Mouse (Mus musculus) spleen, adult 2 months (tissue): ENCODE measurements at regions not wholly inside any gene's neighbourhood (a gene's known extent, or its start where the extent isn't known, plus 50 kb on each side); places are given as distances from the start of the nearest gene placed in this dataset.

Experiments
- DNase-seq, 2 experiments: peaks; one replicate each; pipeline versions ENCODE4 v3.0.0 to v3.0.0-alpha.2; 2012 to 2021; ENCODE audit warnings: low spot score in 2 of 2, low read depth in 1 of 2
- H3K27ac ChIP-seq: fragments of 200-500 bp; 2 replicates; pipeline ENCODE4 v1.5.1; 2012; ENCODE audit warnings: low read length, inconsistent platforms; ENCODE audit not compliant: insufficient read depth
- H3K27me3 ChIP-seq: fragments of 200-500 bp; 2 replicates; pipeline ENCODE4 v1.6.1; 2012; ENCODE audit warnings: mild to moderate bottlenecking, moderate library complexity, low read length, inconsistent platforms; ENCODE audit not compliant: control insufficient read depth, insufficient read depth
- H3K36me3 ChIP-seq: fragments of 200-500 bp; 2 replicates; pipeline ENCODE4 v1.6.1; 2012; ENCODE audit warnings: mild to moderate bottlenecking, low read length, inconsistent platforms; ENCODE audit not compliant: control insufficient read depth, insufficient read depth
- H3K4me1 ChIP-seq: fragments of 200-500 bp; 2 replicates; pipeline ENCODE4 v1.6.1; 2011; ENCODE audit warnings: inconsistent platforms; ENCODE audit not compliant: control insufficient read depth, insufficient read depth, insufficient read length
- H3K4me3 ChIP-seq: fragments of 200-500 bp; 2 replicates; pipeline ENCODE4 v1.5.1; 2011; ENCODE audit warnings: mild to moderate bottlenecking, inconsistent platforms; ENCODE audit not compliant: insufficient read depth, insufficient read length; ENCODE audit errors: extremely low read depth
- CTCF ChIP-seq: fragments of 200-500 bp; IDR thresholded peaks from 2 replicates; pipeline ENCODE4 v1.5.1; 2011; ENCODE audit warnings: mild to moderate bottlenecking, inconsistent platforms; ENCODE audit not compliant: insufficient read depth, insufficient read length, insufficient replicate concordance; ENCODE audit errors: extremely low read depth
- POLR2A ChIP-seq: fragments of 200-500 bp; IDR thresholded peaks from 2 replicates; pipeline ENCODE4 v1.6.1; 2011; ENCODE audit warnings: low read depth, low read length, inconsistent platforms
- WGBS: fragments of 180-500 bp; shearing (Covaris S2); methylation state at CpG from one replicate; pipeline ENCODE4 v1.1.7; 2018; 5-methylcytosine and 5-hydroxymethylcytosine counted together

DNA sequence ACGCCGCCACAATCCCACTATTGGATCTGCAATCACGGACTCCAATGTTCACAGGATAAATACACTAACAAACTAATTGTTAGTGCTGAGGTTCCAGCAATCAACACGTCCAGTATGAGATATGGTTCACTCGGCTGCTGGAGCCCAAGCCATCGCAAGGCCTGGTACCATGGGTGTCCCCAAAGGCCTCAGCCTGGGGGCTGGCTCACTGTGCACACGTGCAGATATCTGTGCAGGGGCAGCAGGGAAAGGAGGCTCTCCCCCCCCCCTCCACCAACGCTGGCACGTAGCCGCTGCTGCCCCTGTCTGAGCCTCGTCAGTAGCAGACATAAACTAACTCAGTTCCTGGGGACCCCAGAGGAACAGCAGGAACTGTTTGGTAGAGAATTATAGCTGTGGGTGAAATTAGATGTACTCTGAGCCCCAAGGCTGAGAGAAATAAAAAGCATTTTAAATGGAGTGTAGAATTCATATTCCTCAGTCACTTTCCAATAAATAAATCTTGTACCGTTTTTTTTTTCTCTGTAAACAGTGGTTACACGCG lies 210.3 kb upstream of the Mvb12b start:
- H3K27ac ChIP-seq = no peak overlapping the region
- 84% methylated on average over 14 of the region's 14 CpGs for WGBS
- DNase-seq = no peak
- no peaks in the 10 kb centered on the region for H3K4me1 ChIP-seq
- no peak overlapping the region for H3K4me3 ChIP-seq
- TF ChIP-seq CTCF = no peak
- TF ChIP-seq POLR2A = no peak
- H3K36me3 ChIP-seq = no peaks in the 10 kb centered on the region
- H3K27me3 ChIP-seq = no peaks in the 10 kb centered on the region; the same call in 1 of the 2 replicates

DNA sequence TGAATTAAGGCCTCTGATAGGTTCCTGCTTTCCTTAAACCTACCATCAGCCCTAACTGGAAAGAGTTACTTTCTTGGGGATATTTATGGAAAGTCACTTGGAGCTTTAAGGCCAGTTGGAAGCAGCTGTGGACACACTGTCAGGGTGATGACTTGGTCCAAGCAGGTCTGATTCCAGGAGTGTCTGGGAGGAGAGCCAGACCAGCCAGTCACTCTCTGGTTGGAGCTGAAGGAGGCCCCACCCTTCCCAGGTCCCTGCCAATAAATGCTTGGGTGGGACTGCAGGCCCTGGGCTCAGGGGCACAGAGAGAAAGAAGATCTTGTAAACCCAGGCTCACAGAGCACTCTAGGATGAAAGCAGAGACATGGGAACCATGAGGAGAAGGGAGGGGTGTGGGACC lies 208.8 kb upstream of the Mvb12b start:
- no peak for DNase-seq
- H3K27me3 ChIP-seq = no peaks in the 10 kb centered on the region
- no peak for TF ChIP-seq CTCF
- no peak for TF ChIP-seq POLR2A
- H3K4me3 ChIP-seq = no peak overlapping the region
- H3K36me3 ChIP-seq = no peaks in the 10 kb centered on the region
- H3K4me1 ChIP-seq = no peaks in the 10 kb centered on the region
- no peak overlapping the region for H3K27ac ChIP-seq

GRCm38 (mm10) chr2:34088832-34089231 lies 201.1 kb upstream of the Mvb12b start:
- TF ChIP-seq POLR2A (no peak), CTCF (no peak)
- H3K27ac ChIP-seq = no peak overlapping the region
- H3K4me3 ChIP-seq = no peak overlapping the region
- H3K4me1 ChIP-seq = no peaks in the 10 kb centered on the region
- H3K27me3 ChIP-seq = no peaks in the 10 kb centered on the region
- no peak for DNase-seq
- 29% methylated on average over 4 of the region's 4 CpGs for WGBS
- no peaks in the 10 kb centered on the region for H3K36me3 ChIP-seq

GRCm38 (mm10) chr2:34086130-34086529 lies 198.4 kb upstream of the Mvb12b start:
- H3K36me3 ChIP-seq = no peaks in the 10 kb centered on the region
- TF ChIP-seq POLR2A (no peak), CTCF (no peak)
- WGBS = 78% methylated on average over 3 of the region's 3 CpGs
- H3K4me1 ChIP-seq = no peaks in the 10 kb centered on the region
- no peak for DNase-seq
- no peak overlapping the region for H3K27ac ChIP-seq
- no peak overlapping the region for H3K4me3 ChIP-seq
- H3K27me3 ChIP-seq = no peaks in the 10 kb centered on the region

GRCm38 (mm10) chr2:34084513-34084912 lies 196.8 kb upstream of the Mvb12b start:
- Histone ChIP-seq H3K27ac (no peak overlapping the region), H3K4me1 (no peaks in the 10 kb centered on the region), H3K36me3 (no peaks in the 10 kb centered on the region), H3K27me3 (no peaks in the 10 kb centered on the region), H3K4me3 (no peak overlapping the region)
- 93% methylated on average over 1 of the region's 1 CpGs for WGBS
- TF ChIP-seq POLR2A = no peak
- TF ChIP-seq CTCF = no peak
- no peak for DNase-seq

GRCm38 (mm10) chr2:34082486-34082885 lies 194.7 kb upstream of the Mvb12b start:
- 75% methylated on average over 7 of the region's 7 CpGs for WGBS
- Histone ChIP-seq H3K36me3 (no peaks in the 10 kb centered on the region), H3K27me3 (no peaks in the 10 kb centered on the region), H3K4me3 (no peak overlapping the region), H3K27ac (no peak overlapping the region), H3K4me1 (no peaks in the 10 kb centered on the region)
- DNase-seq = no peak
- TF ChIP-seq CTCF = no peak
- TF ChIP-seq POLR2A = no peak

DNA sequence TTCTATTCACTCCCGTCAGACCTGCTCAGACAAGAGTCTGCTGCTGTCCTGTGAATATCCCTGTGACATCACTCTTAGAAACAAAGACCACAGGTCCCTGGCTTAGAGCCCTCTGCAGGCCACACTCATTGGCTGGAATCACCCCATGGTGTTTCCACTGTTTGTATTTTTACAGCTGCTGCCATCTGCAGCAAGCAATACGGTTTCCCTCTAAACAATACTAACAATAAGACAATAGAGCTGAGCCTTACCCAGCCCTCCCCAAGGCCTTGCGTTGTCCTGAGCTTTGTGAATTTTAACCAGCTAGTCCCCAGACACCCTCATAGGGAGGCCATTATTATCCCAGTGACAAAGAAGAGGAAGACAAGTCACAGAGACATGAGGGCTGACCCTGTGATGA lies 192.4 kb upstream of the Mvb12b start:
- DNase-seq = no peak
- Histone ChIP-seq H3K27ac (no peak overlapping the region), H3K27me3 (no peaks in the 10 kb centered on the region), H3K4me1 (no peaks in the 10 kb centered on the region; the same call in 1 of the 2 replicates), H3K4me3 (no peak overlapping the region), H3K36me3 (no peaks in the 10 kb centered on the region)
- 47% methylated on average over 3 of the region's 3 CpGs for WGBS
- TF ChIP-seq POLR2A (no peak), CTCF (no peak)
